Mouse (Mus musculus) kidney, adult 2 months (tissue): ENCODE measurements around the gene Afp.

ENCODE experiments used
- CTCF ChIP-seq: fragments of 200-500 bp; conservative IDR thresholded peaks from 2 replicates; pipeline ENCODE4 v1.5.1; 2011; ENCODE audit warnings: low read depth, mild to moderate bottlenecking, control low read depth, low read length, moderate library complexity, mixed read lengths; ENCODE audit not compliant: insufficient read depth, insufficient read length
- POLR2A ChIP-seq: fragments of 200-500 bp; IDR thresholded peaks from one replicate; pipeline ENCODE4 v1.6.1; 2011; ENCODE audit warnings: low read depth, low read length, control low read depth

- TF ChIP-seq CTCF (no peak), POLR2A (no peak)
Measured at GRCm38 (mm10) chr5:90492440-90492839, 1.9 kb downstream of the Afp start.
